Mouse (Mus musculus) urinary bladder, adult 18-20 months (tissue): Measurements from ENCODE around the gene Sgsh.
A peak's percentile ranks its signal among the peaks of the same experiment; 100 is the strongest.

Experiments used
- DNase-seq, 2 experiments: peaks; one replicate each; pipeline ENCODE4 v3.0.0; 2022; ENCODE audit warnings: low spot score in 2 of 2, mixed read lengths in 2 of 2

Gene Sgsh

GRCm38 (mm10) chr11:119306762-119307657, 48.3 kb downstream of the Sgsh start:
- DNase-seq = peak in 1 of 2 experiments; percentile 23

- DNase-seq = no peak
Observed at GRCm38 (mm10) chr11:119304904-119305712, 50.2 kb downstream of the Sgsh start.

- DNase-seq = no peak
Observed at GRCm38 (mm10) chr11:119300986-119301385, 54.4 kb downstream of the Sgsh start.

- DNase-seq = no peak
Observed at GRCm38 (mm10) chr11:119300246-119300935, 54.9 kb downstream of the Sgsh start.

- peak; percentile 91 to 95 for DNase-seq
Observed at GRCm38 (mm10) chr11:119299391-119300245, 55.7 kb downstream of the Sgsh start, which contains the start of gene Eif4a3. Eif4a3 (minus strand) TSS chr11:119300089.

GRCm38 (mm10) chr11:119298917-119299316, 56.4 kb downstream of the Sgsh start:
- no peak for DNase-seq

DNA sequence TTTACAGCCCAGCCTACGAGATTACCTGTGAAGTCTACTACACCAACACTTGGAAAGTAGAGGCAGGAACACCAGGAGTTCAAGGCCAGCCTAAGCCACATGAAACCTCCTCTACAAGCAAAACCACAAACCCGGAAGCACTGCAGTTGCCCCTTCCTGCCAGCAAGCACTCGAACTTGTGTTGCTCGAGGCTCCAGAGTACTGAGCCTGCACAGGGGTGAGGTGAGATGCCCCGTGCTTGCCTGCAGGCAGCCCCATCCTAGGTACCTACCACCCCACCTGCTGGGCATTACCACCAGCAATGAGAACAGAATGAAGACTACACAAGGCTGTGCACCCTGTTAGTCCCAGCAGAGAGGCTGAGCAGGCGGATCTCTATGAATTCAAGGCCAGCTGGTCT, 57.3 kb downstream of the Sgsh start:
- no peak for DNase-seq
